Mouse (Mus musculus) adipocyte (in vitro differentiated cells): ENCODE data around the gene Wbp2.

Experiments used
- DNase-seq: peaks from one replicate; pipeline ENCODE4 v3.0.0-alpha.2; 2016; ENCODE audit warnings: low spot score

Wbp2 gene

DNA sequence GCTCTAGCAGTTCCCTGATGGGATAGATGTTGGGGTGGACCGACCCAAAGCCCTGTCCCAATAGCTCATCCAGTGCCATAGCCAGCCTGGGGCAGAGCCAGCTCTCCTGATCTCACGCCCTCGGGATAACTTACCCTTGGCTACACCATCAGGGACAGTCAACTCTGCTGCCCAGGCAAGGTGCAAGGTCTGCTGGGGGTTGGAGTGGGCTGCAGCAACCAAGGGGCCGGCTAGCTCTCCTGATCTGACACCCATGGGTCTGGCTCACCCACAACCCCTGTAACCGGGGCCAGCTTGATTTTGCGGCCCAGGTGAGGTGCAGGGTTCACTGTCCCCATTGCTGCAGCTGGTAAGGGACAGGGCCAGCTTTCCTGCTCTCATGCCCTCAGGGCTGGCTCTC is 4.8 kb upstream of the Wbp2 start:
- DNase-seq: no peak

DNA sequence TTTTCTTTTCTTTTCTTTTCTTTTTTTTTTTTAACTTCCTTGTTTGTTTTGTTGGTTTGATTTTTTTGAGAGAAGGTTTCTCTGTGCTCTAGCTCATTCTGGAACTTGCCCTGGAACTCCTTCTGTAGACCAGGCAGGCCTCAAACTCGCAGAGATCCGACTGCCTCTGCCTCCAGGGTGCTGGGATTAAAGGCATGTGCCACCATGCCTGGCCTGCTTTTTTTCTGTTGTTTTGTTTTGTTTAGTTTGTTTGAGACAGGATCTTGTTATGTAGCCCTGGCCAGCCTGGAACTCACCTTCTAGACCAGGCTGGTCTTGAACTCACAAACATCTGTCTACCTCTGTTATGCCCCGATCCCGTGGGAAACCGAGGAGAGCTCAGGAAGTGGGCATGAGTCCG is 2.8 kb upstream of the Wbp2 start:
- DNase-seq: no peak

DNA sequence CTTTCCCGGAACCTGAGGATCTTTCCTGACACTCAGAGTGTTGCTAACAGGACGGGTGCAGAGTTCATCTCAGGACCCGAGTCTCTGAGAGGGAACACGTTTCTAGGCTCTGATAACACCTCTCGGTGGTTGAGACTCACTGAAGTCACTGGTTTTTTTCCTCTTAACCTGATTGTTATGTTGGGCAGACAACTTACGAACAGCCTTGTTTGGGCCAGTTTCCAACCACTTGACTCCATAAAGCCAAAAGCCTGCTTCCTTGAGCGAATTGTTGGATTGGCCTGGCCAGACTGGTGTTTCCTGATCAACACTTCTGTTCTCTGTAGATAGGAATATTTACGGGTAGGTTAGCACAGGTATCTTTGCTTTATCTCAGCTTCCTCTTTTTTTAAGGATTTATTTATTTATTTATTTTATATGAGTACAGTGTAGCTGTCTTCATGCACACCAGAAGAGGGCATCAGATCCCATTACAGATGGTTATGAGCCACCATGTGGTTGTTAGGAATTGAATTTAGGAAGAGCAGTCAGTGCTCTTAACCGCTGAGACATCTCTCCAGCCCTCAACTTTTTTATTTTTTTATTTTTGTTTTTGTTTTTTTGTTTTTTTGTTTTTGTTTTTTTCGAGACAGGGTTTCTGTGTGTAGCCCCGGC is 2.1 kb upstream of the Wbp2 start:
- peak; percentile 54 for DNase-seq

DNA sequence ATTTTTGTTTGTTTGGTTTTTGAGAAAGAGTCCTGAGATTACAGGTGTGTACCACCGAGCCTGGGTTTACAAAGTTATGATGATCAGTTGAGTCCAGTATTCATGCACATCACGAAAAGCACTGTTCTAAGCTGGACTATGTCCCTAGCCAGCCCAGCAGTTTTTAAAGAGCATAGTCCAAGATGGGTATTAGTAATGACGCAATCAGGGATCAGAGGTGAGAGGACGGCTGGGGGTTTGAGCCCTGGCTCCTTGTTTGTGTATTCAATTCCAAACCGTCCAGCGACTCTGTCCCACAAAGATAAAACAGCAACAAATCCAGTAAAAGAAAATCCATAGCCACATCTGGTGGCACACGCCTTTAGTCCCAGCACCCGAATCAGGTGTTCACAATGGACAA is 1.4 kb upstream of the Wbp2 start:
- DNase-seq: peak; percentile 50

DNA sequence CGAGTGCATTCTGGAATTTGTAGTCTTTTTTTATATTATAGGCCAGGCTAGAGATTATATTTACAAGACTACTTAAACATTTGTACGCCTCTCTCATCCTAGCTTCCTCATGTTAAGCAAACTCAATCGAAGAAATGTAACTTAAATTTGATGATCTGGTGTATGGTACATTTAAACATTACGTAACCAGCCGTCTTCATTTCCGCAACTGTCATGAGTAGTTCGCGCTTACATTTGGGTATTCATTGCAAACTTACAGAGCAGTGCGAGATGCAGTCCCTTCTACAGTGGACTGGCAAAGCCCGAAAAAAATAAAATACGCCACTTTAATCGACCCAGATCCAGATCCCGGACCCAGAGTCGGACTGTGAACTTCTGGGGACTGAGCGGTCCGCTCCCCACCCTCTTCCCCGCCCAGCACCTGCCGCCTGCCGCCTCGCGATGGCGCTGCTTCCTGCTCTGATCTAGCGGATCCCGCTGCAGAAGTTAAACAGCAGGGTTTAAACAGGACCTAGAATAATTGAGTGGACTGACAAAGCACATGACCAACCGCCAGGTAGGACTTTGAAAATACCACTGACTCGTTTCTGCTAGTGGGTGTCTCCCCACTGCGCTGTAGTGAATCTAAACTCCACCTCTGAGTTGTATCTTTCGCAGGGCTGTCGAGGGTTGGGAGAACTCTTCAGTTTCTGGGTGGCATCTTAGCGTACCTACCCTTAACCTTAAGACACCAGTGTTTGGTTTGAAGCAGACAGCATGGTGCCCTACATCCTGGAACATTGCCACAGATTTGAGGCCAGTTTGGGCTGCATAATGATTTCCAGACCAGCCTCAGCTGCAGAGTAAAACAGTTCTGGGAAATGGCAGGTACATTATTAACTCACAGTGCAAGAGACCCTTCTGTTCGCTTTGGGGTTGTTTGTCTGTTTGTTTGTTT is 667 bp upstream of the Wbp2 start:
- peak; percentile 88 for DNase-seq

DNA sequence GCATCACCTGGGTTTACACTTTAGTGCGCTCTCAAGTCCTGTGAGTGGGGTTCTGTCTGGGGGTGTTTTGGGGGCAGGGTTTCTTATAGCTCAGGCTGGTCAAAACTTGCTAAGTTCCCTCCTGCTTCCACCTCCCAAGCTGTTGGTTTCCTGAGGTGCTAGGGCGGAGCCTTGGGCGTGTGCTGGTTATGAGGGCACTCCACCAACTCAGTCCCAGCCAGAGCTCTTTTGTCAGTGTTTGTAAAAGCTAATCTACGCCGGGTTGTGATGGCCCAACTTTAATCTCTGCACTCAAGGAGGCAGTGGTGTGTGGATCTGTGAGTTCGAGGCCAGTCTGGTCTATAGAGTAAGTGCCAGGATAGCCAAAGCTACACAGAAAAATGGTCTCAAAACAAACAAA is 2.6 kb downstream of the Wbp2 start:
- DNase-seq: no peak

DNA sequence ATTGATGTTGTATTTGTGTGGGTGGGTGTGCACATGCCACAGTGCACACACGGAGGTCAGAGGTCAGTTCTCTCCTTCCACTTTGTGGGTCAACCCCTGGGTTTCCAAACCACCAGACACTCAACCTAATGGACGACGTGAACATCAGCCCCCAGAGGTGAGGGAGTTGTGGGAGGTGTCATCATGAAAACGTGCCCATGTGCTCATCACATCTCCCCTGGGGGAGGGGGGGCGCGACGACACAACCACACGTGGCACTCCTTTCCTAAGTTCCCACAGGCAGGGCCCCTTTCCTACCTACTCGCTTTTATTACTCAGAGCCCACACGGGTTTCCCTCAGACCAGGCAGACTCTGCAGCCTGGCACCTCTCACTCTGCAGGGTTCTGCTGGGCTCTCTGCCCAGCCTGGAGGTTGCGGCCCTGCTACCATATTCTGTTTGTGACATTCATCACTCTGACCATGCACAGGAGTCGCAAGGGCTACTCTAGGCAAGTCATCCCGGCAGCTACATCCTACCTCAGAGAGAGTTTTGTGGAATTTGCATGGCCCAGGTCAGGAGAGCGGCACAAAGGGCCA is 3.6 kb downstream of the Wbp2 start:
- no peak for DNase-seq

DNA sequence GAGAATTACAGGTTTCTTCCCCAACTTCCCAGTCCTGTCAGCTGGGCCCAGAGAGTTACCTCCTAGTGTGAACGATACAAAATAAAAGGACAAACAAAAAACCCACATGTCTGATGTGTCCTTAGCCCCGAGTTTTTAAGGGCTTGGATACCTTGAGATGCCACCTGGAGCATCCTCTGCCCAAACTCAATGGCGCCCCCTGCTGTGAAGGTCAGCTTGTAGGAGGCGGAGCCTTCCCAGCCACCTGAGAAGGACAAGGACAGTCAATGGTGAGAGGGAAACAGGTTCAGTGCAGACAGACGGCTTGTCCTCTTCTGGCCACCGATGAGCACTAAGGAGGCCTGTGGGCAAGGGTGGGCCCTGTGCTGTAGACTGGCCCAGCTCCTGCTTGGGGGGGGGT is 5.7 kb downstream of the Wbp2 start:
- no peak for DNase-seq

DNA sequence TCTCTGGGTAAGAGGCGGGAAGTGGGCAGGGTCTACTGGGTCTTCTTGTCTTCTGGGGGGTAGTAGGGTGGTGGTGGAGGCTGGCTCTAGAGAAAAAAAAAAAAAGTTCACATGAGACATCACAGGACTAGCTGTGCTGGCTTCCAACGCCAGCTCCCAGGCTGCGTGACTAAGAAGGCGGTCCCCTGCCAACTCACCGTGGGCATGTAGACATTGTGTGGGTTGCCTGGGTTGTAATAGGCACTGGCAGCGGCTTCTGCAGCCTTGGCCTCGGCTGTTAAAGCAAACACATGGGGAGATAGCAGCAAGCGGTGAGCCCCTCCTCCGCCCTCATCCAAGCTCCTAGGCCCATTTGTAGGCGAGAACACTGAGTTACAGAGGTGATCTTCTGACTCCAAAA is 7.3 kb downstream of the Wbp2 start:
- no peak for DNase-seq

DNA sequence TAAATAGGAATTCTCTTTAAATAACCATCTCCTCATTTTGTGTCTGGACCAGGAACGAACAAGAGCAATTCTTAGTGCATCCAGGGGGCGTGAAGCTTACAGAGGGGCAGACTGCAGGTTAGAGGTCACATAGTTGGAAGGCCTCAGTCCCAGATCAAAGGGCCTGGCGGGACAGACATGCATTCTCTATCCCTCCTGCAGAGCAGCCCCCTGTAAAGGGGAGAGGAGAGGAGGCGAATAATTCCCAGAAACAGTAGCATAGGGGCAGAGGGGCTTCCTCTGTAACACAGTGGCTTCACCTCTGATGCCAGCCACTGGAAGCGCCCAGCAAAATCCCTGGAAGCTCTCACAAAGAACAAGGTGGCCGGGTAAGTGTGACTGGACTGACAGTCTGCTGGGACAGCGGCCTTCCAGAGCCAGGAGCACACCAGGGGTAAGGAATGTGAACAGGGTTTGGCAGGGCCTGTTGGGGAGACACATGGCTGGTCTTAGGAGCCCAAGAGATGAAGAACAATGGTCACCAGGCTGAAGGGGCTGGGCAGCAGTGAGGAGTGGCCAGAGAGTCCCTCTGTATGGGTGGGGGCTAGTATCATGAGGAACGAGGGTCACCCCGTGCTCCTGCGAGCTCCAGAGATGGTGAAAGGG is 8.0 kb downstream of the Wbp2 start:
- DNase-seq: no peak

DNA sequence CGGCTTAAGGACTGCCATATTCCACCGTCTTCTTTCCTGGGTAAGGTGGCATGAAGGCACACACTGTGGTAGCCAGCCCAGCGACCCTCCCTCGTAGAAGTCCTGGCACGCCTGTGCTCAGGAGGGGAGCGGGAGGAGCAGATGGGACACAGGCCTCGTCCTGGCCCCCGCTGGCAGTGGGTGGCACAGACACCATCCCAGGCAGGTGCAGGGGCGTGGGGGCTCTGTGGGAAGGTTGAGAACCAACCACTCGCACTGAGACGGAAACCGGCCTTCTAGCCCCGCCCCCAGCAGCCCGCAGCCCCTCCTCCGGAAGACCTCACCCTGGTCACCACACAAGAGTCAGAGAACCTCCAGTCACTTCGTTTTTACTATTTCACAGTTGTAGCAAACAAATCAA is 8.6 kb downstream of the Wbp2 start:
- no peak for DNase-seq

DNA sequence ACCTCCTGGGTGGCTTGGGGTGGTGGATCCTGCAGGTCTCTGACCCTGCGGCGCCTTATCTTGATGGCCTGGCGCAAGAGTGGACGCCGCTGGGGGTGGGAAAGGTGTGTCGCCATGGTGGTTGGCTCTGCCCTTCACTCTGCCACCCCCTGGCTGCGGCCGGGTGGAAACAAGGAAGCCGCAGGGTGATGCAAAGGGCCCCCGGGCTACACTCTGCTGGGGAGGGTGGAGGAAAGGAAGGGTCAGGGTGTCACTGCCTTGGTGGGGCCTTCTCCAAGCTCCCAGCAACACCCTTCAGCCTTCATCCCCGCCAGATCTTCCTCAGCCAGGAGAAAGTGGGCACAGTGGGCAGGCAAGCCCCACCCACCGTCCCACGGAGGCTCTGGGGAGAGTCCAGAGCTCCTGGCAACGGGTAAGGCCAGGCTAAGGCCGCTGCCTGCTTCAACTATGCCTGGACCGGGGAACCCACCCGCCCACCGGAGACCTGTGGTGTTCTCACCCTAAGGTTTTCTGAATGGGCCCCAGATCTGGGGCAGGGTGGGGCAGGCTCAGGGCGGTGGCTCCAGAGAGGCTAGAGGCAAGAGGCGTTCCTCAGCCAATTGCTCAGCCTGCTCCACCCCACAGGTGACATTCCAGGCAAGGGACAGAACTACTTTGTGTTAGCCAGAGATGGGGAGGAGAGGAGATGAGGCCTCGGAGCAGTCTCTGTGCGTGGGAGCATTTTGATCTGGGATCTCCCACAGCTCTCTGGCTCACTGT is 9.2 kb downstream of the Wbp2 start, which contains the start of gene Unc13d:
TSS of gene Unc13d (minus strand) at position 516 of the 759 bp plus-strand sequence.
- no peak for DNase-seq

DNA sequence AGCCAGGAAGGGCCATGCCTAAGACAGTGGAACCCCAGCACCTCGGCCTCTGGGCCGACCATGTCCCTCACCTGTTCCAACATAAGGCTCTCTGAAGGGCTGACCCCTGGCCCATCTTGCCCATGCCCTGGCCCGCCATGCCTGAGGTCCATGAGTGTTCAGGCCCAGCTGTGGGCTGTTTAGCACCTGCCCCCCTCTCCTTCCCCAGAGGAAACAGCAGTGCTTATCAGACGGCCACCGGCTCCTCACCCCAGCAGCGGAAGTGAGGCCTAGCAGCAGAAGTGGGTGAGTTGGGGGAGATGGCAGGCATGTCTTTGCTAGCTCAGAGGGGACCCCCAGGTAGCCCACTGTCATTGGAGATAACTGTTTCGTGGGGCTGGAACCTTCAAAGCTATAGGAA is 10.0 kb downstream of the Wbp2 start:
- DNase-seq: no peak

DNA sequence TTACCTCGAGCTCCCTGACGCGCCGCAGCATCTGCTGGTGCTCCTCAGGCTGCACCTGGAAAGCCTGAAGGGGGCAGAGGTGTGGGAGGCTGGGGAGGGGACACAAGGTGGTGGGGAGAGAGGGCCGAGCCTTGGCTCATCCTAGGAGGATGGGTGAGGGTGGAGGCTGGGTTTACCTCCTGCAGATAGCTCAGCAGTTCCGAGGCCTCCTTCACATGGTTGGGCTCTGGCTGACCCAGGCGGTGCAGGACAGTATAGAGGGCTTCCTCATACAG is 10.6 kb downstream of the Wbp2 start:
- no peak for DNase-seq

DNA sequence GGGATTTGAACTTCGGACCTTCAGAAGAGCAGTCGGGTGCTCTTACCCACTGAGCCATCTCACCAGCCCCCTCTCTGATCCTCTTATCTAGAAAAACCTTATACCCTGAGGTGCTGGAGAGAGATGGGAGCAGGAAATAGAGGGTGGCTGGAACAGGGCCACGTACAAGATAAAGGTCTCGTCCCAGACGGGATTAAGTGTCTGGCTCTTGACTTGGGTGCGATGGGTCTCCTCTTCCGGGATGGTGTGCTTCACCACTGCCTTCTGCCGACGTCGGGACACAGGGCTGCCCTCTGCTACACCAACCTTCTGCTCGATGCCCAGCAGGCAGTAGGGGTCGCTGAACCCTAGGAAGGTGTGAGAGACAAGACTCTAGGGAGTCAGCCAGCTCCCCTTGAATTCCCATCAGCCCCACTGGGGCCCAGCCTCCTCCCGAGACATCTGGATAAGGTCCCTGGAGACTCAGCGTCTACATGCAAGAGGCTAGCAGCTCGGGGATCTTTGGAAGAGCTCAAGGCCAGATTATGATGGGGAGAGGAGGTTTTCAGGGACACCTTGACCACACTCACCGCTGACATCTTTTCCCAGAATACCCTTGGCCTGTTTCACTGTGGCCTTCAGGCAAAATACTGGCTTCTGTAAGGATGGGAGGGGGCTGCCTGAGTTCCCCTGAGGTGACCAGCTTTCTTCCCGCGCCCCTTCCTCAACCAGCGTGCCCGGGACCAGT is 11.1 kb downstream of the Wbp2 start:
- no peak for DNase-seq

DNA sequence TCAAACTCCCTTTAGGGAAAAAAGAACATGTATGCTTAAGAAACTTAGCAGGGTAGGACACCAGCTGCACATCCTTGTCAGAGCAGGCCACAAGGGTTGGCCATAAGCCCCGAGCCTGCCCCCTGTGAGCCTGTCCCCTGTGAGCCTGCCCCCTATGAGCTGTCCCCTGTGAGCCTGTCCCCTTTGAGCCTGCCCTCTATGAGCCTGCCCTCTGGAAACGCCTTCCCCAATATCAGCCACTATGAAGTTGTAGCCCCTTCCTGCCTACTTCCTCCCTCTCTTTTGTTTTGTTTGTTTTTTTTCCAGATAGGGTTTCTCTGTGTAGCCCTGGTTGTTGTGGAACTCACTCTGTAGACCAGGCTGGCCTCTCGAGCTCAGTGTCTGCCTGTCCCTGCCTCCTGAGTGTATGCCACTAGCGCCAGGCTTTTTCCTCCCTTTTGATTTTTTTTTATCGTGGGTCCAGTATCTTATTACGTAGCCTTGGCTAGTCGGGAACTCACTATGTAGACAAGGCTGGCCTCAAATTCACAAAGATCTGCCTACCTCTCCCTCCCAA is 12.3 kb downstream of the Wbp2 start:
- DNase-seq: no peak

DNA sequence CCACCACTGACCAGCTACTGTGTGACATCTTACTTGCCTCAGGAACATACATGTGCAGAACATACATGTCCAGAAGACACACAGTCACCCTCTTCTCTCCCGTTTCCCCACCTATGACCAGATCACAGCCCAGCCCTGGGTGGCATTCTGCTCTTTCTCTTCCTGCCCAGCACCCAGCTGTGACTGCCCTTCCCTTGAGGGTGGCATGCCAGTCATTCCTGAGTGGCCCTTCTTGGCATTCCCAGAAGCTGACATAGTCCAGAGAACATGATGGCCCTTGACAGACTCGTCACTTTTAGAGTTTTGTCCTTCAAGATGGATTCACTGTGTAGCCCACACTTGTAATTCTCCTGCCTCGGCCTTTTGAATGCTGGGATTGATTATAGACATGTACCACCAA is 14.2 kb downstream of the Wbp2 start:
- DNase-seq: no peak

DNA sequence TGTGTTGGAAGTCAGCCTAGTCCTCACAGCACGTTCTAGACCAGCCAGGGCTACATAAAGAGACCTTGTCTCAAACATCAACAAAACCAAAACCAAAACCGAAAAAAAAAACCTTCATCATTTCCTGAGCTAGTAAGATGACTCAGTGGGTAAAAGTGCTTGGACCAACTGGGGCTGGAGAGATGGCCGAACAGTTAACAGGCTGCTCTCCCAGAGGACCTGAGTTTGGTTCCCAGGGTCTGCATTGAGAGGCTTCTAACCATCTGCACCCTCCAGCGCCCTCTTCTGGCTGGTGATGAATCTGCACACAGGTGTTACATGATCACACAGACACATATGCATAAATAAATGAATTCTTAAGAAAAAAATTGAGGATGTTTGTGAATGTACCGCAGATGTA is 15.3 kb downstream of the Wbp2 start:
- peak; percentile 37 for DNase-seq

DNA sequence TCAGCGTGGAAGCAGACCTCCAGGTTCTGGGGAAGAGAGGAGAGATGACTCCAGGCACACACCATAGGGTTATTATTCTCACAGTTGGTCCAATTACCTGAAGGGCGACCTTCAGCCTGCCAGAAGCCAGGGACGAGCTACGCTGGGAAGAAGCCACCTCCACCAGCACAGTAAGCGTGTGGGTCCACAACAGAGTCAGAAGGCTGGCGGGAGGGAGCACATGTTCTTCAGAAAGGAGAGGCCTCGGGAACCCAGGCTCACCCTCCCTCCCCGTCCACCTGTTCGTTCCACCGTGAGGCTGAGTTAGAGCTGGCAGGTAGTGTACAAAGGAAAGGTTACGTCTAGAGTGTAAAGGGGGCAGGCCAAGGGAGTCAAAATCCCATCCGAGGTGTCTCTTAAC is 21.4 kb downstream of the Wbp2 start:
- DNase-seq: no peak

DNA sequence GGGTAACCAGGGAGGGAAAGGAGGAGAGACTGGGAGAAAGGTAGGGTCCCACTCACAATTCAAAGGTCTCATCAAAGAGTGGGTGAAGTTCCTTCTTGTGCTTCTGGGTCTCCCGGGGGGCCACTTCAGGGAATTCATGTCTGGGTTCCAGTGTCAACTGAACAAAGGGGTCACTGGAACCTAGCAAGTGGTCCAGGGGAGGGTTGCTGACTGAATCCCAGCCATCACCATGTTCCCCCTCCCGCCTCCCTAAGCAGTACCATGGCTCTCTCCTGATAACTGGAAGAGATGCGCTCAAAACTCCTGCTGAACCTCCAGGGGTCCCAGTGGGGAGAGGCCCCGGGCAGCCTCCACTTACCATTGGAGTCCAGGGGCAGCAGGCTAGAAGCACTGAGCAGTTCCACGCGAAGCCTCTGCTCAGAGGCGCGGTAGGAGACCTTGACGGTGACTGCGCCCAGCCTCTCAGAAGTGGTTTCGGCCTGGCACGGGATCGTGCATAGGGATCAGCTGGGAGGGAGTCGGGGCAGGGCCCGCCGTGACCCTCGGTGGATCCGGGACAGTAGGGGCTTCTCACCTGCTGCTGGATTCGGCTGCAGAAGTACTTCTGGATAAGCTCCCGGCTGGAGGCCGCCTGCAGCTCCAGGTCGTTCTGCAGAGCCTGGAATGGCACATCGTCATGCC is 22.5 kb downstream of the Wbp2 start:
- DNase-seq: no peak

DNA sequence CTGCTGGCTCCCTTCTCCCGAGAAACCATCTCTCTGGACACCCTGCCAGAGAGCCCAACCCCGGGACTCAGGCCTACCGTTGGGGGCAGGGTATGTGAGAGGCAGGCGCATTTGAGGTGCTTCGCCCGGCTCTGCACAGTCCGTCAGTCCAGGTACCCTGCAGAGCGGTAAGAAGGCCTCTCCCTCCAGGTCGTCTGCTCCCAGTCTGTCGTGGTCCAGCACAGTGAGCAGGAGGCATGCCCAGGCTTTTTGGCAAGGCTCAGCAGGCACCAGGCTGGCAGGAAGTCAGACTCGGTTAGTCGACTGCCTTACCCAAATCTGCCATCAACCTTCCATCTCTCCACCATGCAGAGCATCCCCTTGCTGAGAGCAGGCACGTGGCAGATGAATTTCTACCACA is 23.2 kb downstream of the Wbp2 start:
- no peak for DNase-seq
